Mouse (Mus musculus) C2C12 (cell line): ENCODE data around the gene Mapk3. TPM values are rescaled to one million over a fixed set of nuclear protein-coding genes. Genes with fewer than 3 reads are reported as not detected.
"Not testable (repeated sequence)": the region's sequence is repeated elsewhere in the genome, so short reads cannot be mapped to it uniquely, and the experiment has no call there.

Source experiments
- H3K27me3 ChIP-seq: one replicate; pipeline ENCODE4 v1.6.1; 2011; ENCODE audit not compliant: control insufficient read depth, insufficient read depth, insufficient read length
- H3K36me3 ChIP-seq: one replicate; pipeline ENCODE4 v1.6.1; 2011; ENCODE audit not compliant: control insufficient read depth, insufficient read depth
- H3K4me3 ChIP-seq: one replicate; pipeline ENCODE4 v1.5.1; 2011; ENCODE audit warnings: mild to moderate bottlenecking, control low read depth; ENCODE audit not compliant: poor library complexity, insufficient read depth, severe bottlenecking
- H3K79me2 ChIP-seq: one replicate; pipeline ENCODE4 v1.6.1; 2011; ENCODE audit not compliant: control insufficient read depth, insufficient read depth
- H3K79me3 ChIP-seq: one replicate; pipeline ENCODE4 v1.6.1; 2011; ENCODE audit warnings: low read depth, control low read depth
- H3ac ChIP-seq: one replicate; pipeline ENCODE3; 2011; ENCODE audit warnings: low read depth; ENCODE audit not compliant: control insufficient read depth, insufficient read length
- CEBPB ChIP-seq: IDR thresholded peaks from one replicate; pipeline ENCODE4 v1.6.1; 2011; ENCODE audit warnings: low read depth, mild to moderate bottlenecking, control low read depth, moderate library complexity
- CTCF ChIP-seq: IDR thresholded peaks from one replicate; pipeline ENCODE4 v1.5.1; 2011; ENCODE audit not compliant: control insufficient read depth, insufficient read depth, insufficient read length
- FOSL1 ChIP-seq: IDR thresholded peaks from one replicate; pipeline ENCODE4 v1.8.0; 2011; ENCODE audit warnings: mild to moderate bottlenecking, low read length; ENCODE audit not compliant: poor library complexity, insufficient read depth, severe bottlenecking
- MAX ChIP-seq: IDR thresholded peaks from one replicate; pipeline ENCODE4 v1.6.1; 2011; ENCODE audit warnings: mild to moderate bottlenecking, control low read depth
- MYOD1 ChIP-seq: IDR thresholded peaks from one replicate; pipeline ENCODE4 v1.6.1; 2011; ENCODE audit warnings: low read depth; ENCODE audit not compliant: control insufficient read depth, insufficient read length
- MYOG ChIP-seq: IDR thresholded peaks from one replicate; pipeline ENCODE4 v1.6.1; 2011; ENCODE audit not compliant: control insufficient read depth, insufficient read length; ENCODE audit errors: extremely low read depth
- USF1 ChIP-seq: IDR thresholded peaks from one replicate; pipeline ENCODE4 v1.6.1; 2011; ENCODE audit warnings: low read depth, mild to moderate bottlenecking, control low read depth, moderate library complexity
- polyA plus RNA-seq: library from polyadenylated mRNA; unstranded; fragments of >200 nt; fragmentation: generic; extraction: Trizol; gene quantifications from one replicate; pipeline ENCODE4 v1.2.1, GENCODE M21; 2012; ENCODE audit warnings: missing spikeins

Gene Mapk3
- polyA plus RNA-seq, 1 experiment, result 168 TPM

- no peaks in the 10 kb centered on the region for H3K79me2 ChIP-seq
- no peaks in the 10 kb centered on the region for H3K79me3 ChIP-seq
- H3ac ChIP-seq, result peak within 1 kb of the TSS; percentile 34
- TF ChIP-seq MYOG (no peak), MYOD1 (no peak), MAX (no peak), CTCF (no peak), FOSL1 (no peak), USF1 (no peak), CEBPB (no peak)
- peaks cover 5% of the 10 kb centered on the region for H3K36me3 ChIP-seq
- peak within 1 kb of the TSS; percentile 11 for H3K4me3 ChIP-seq
- H3K27me3 ChIP-seq, result no peaks in the 10 kb centered on the region
Observed at GRCm38 (mm10) chr7:126776598-126777057, 17.2 kb downstream of the Mapk3 start, which contains the start of gene Ypel3. Gene Ypel3 (plus strand): TSS chr7:126776955.

- no peaks in the 10 kb centered on the region for H3K79me3 ChIP-seq
- H3ac ChIP-seq, result no peak overlapping the region
- no peaks in the 10 kb centered on the region for H3K27me3 ChIP-seq
- H3K36me3 ChIP-seq, result peaks cover 5% of the 10 kb centered on the region
- no peak overlapping the region for H3K4me3 ChIP-seq
- H3K79me2 ChIP-seq, result no peaks in the 10 kb centered on the region
- TF ChIP-seq FOSL1, result no peak
- TF ChIP-seq CTCF, result no peak
- no peak for TF ChIP-seq MYOD1
- no peak for TF ChIP-seq MYOG
- no peak for TF ChIP-seq USF1
- TF ChIP-seq CEBPB, result no peak
- no peak for TF ChIP-seq MAX
Observed at GRCm38 (mm10) chr7:126777476-126777875, 18.1 kb downstream of the Mapk3 start.

- TF ChIP-seq MYOD1 (no peak), MYOG (no peak), FOSL1 (no peak), CTCF (no peak), USF1 (no peak), CEBPB (no peak), MAX (no peak)
- Histone ChIP-seq H3ac (no peak overlapping the region), H3K4me3 (no peak overlapping the region), H3K36me3 (peaks cover 5% of the 10 kb centered on the region), H3K79me2 (no peaks in the 10 kb centered on the region), H3K27me3 (no peaks in the 10 kb centered on the region), H3K79me3 (no peaks in the 10 kb centered on the region)
Observed at GRCm38 (mm10) chr7:126778147-126778546, 18.7 kb downstream of the Mapk3 start.

GRCm38 (mm10) chr7:126779101-126779500, 19.7 kb downstream of the Mapk3 start:
- H3ac ChIP-seq, H3K79me2 ChIP-seq, H3K79me3 ChIP-seq, H3K4me3 ChIP-seq, H3K27me3 ChIP-seq, H3K36me3 ChIP-seq: not testable (repeated sequence)

- H3ac ChIP-seq, result no peak overlapping the region
- no peaks in the 10 kb centered on the region for H3K27me3 ChIP-seq
- H3K4me3 ChIP-seq, result no peak overlapping the region
- peaks cover 3% of the 10 kb centered on the region for H3K36me3 ChIP-seq
- peak; percentile 88 for TF ChIP-seq CTCF
- TF ChIP-seq USF1, result no peak
- H3K79me2 ChIP-seq, result no peaks in the 10 kb centered on the region
- H3K79me3 ChIP-seq, result no peaks in the 10 kb centered on the region
Observed at GRCm38 (mm10) chr7:126779983-126780970, 20.9 kb downstream of the Mapk3 start.

- Histone ChIP-seq H3K79me2 (no peaks in the 10 kb centered on the region), H3K79me3 (no peaks in the 10 kb centered on the region), H3K36me3 (peaks cover 3% of the 10 kb centered on the region), H3K27me3 (no peaks in the 10 kb centered on the region), H3ac (no peak within 1 kb of the TSS), H3K4me3 (no peak within 1 kb of the TSS)
- no peak for TF ChIP-seq CEBPB
- no peak for TF ChIP-seq FOSL1
- no peak for TF ChIP-seq MYOD1
- TF ChIP-seq USF1, result no peak
- TF ChIP-seq MAX, result no peak
- no peak for TF ChIP-seq MYOG
- no peak for TF ChIP-seq CTCF
Observed at GRCm38 (mm10) chr7:126780971-126781635, 21.7 kb downstream of the Mapk3 start, which contains the start of gene Tbx6. Gene Tbx6 (plus strand): TSS chr7:126781483.
